Mouse (Mus musculus): ENCODE data around the gene Igf1r. TPM values are rescaled to one million over a fixed set of nuclear protein-coding genes. Genes with fewer than 3 reads are reported as not detected.
A peak's percentile ranks its signal among the peaks of the same experiment; 100 is the strongest.

The Igf1r gene
- polyA plus RNA-seq, 1 experiment from 2014 or later, result 47.2 TPM

- Histone ChIP-seq H3K4me1 (replicated peaks) (peaks cover 32% of the 10 kb centered on the region), H3K4me3 (replicated peaks) (no peak overlapping the region), H3K9me3 (0 out of 2 replicates have a peak, but pooled peaks cover 4% of the 10 kb centered on the region), H3K27me3 (no peaks in the 10 kb centered on the region), H3K9ac (replicated peaks) (no peak overlapping the region), H3K27ac (no peak overlapping the region), H3K36me3 (peaks cover 17% of the 10 kb centered on the region; the same call in 1 of the 2 replicates), H3K4me2 (no peak overlapping the region)
- no peak for ATAC-seq (ENCODE audit: insufficient number of reproducible peaks, insufficient read depth, low FRiP score, low TSS enrichment, low read depth)
- 94% methylated on average over 7 of the region's 7 CpGs for WGBS
Measured at GRCm38 (mm10) chr7:68097081-68097836, 144.6 kb downstream of the Igf1r start.

GRCm38 (mm10) chr7:68098098-68098497 lies 145.5 kb downstream of the Igf1r start:
- no peak overlapping the region for H3K27ac ChIP-seq
- no peak overlapping the region for H3K4me3 ChIP-seq (replicated peaks)
- H3K4me1 ChIP-seq (replicated peaks), result peaks cover 37% of the 10 kb centered on the region
- 94% methylated on average over 6 of the region's 6 CpGs for WGBS
- H3K36me3 ChIP-seq, result peaks cover 17% of the 10 kb centered on the region; the same call in 1 of the 2 replicates
- H3K4me2 ChIP-seq, result no peak overlapping the region
- ATAC-seq (ENCODE audit: insufficient number of reproducible peaks, insufficient read depth, low FRiP score, low TSS enrichment, low read depth), result no peak
- no peak overlapping the region for H3K9ac ChIP-seq (replicated peaks)
- H3K9me3 ChIP-seq, result 0 out of 2 replicates have a peak, but pooled peaks cover 4% of the 10 kb centered on the region
- H3K27me3 ChIP-seq, result no peaks in the 10 kb centered on the region

GRCm38 (mm10) chr7:68100388-68100787 lies 147.8 kb downstream of the Igf1r start:
- Histone ChIP-seq H3K4me2 (no peak overlapping the region), H3K9ac (replicated peaks) (no peak overlapping the region), H3K4me3 (replicated peaks) (no peak overlapping the region), H3K27ac (no peak overlapping the region), H3K36me3 (peaks cover 4% of the 10 kb centered on the region; the same call in 1 of the 2 replicates), H3K9me3 (no peaks in the 10 kb centered on the region), H3K27me3 (no peaks in the 10 kb centered on the region), H3K4me1 (replicated peaks) (peaks cover 51% of the 10 kb centered on the region)
- no peak for ATAC-seq (ENCODE audit: insufficient number of reproducible peaks, insufficient read depth, low FRiP score, low TSS enrichment, low read depth)
- WGBS, result 81% methylated on average over 10 of the region's 10 CpGs

- no peak for ATAC-seq (ENCODE audit: insufficient number of reproducible peaks, insufficient read depth, low FRiP score, low TSS enrichment, low read depth)
- Histone ChIP-seq H3K4me2 (peak overlapping the region; percentile 13), H3K4me3 (replicated peaks) (no peak overlapping the region), H3K36me3 (no peaks in the 10 kb centered on the region), H3K4me1 (replicated peaks) (peaks cover 44% of the 10 kb centered on the region), H3K9me3 (no peaks in the 10 kb centered on the region), H3K9ac (replicated peaks) (no peak overlapping the region), H3K27me3 (no peaks in the 10 kb centered on the region), H3K27ac (peak overlapping the region; percentile 69)
- 45% methylated on average over 15 of the region's 15 CpGs for WGBS
Measured at GRCm38 (mm10) chr7:68102456-68103177, 150.0 kb downstream of the Igf1r start.

GRCm38 (mm10) chr7:68103178-68103530 lies 150.5 kb downstream of the Igf1r start:
- peak overlapping the region; percentile 69 for H3K27ac ChIP-seq
- no peak overlapping the region for H3K9ac ChIP-seq (replicated peaks)
- H3K36me3 ChIP-seq, result no peaks in the 10 kb centered on the region
- H3K4me1 ChIP-seq (replicated peaks), result peaks cover 44% of the 10 kb centered on the region
- ATAC-seq (ENCODE audit: insufficient number of reproducible peaks, insufficient read depth, low FRiP score, low TSS enrichment, low read depth), result no peak
- WGBS, result 11% methylated on average over 2 of the region's 2 CpGs
- H3K9me3 ChIP-seq, result no peaks in the 10 kb centered on the region
- peak overlapping the region; percentile 13 for H3K4me2 ChIP-seq
- H3K4me3 ChIP-seq (replicated peaks), result no peak overlapping the region
- no peaks in the 10 kb centered on the region for H3K27me3 ChIP-seq

GRCm38 (mm10) chr7:68111532-68111931 lies 158.9 kb downstream of the Igf1r start:
- Histone ChIP-seq H3K36me3 (peaks cover 3% of the 10 kb centered on the region; the same call in 1 of the 2 replicates), H3K27me3 (no peaks in the 10 kb centered on the region), H3K9me3 (no peaks in the 10 kb centered on the region), H3K27ac (no peak overlapping the region), H3K4me2 (no peak overlapping the region), H3K4me3 (replicated peaks) (no peak overlapping the region), H3K9ac (replicated peaks) (no peak overlapping the region), H3K4me1 (replicated peaks) (peaks cover 48% of the 10 kb centered on the region)
- 90% methylated on average over 4 of the region's 4 CpGs for WGBS
- no peak for ATAC-seq (ENCODE audit: insufficient number of reproducible peaks, insufficient read depth, low FRiP score, low TSS enrichment, low read depth)

- no peak overlapping the region for H3K27ac ChIP-seq
- no peak overlapping the region for H3K9ac ChIP-seq (replicated peaks)
- WGBS, result 84% methylated on average over 8 of the region's 8 CpGs
- no peak overlapping the region for H3K4me2 ChIP-seq
- H3K36me3 ChIP-seq, result peaks cover 8% of the 10 kb centered on the region; the same call in 1 of the 2 replicates
- H3K4me1 ChIP-seq (replicated peaks), result peaks cover 53% of the 10 kb centered on the region
- no peaks in the 10 kb centered on the region for H3K9me3 ChIP-seq
- no peaks in the 10 kb centered on the region for H3K27me3 ChIP-seq
- H3K4me3 ChIP-seq (replicated peaks), result no peak overlapping the region
- no peak for ATAC-seq (ENCODE audit: insufficient number of reproducible peaks, insufficient read depth, low FRiP score, low TSS enrichment, low read depth)
Measured at GRCm38 (mm10) chr7:68112582-68112981, 160.0 kb downstream of the Igf1r start.

- no peak for ATAC-seq (ENCODE audit: insufficient number of reproducible peaks, insufficient read depth, low FRiP score, low TSS enrichment, low read depth)
- 7% methylated on average over 5 of the region's 5 CpGs for WGBS
- Histone ChIP-seq H3K27ac (peak overlapping the region; percentile 41; the same call in 1 of the 2 replicates), H3K9ac (replicated peaks) (no peak overlapping the region), H3K4me1 (replicated peaks) (peaks cover 69% of the 10 kb centered on the region), H3K4me2 (no peak overlapping the region), H3K36me3 (peaks cover 8% of the 10 kb centered on the region; the same call in 1 of the 2 replicates), H3K9me3 (no peaks in the 10 kb centered on the region), H3K4me3 (replicated peaks) (no peak overlapping the region), H3K27me3 (no peaks in the 10 kb centered on the region)
Measured at GRCm38 (mm10) chr7:68114364-68114763, 161.7 kb downstream of the Igf1r start.

GRCm38 (mm10) chr7:68114983-68115715 lies 162.5 kb downstream of the Igf1r start:
- H3K4me1 ChIP-seq (replicated peaks), result peaks cover 75% of the 10 kb centered on the region
- no peak for ATAC-seq (ENCODE audit: insufficient number of reproducible peaks, insufficient read depth, low FRiP score, low TSS enrichment, low read depth)
- no peak overlapping the region for H3K4me2 ChIP-seq
- peak overlapping the region; percentile 67 for H3K27ac ChIP-seq
- no peak overlapping the region for H3K9ac ChIP-seq (replicated peaks)
- no peak overlapping the region for H3K4me3 ChIP-seq (replicated peaks)
- peaks cover 8% of the 10 kb centered on the region; the same call in 1 of the 2 replicates for H3K36me3 ChIP-seq
- WGBS, result 58% methylated on average over 21 of the region's 21 CpGs
- H3K9me3 ChIP-seq, result no peaks in the 10 kb centered on the region
- no peaks in the 10 kb centered on the region for H3K27me3 ChIP-seq

GRCm38 (mm10) chr7:68117567-68117966 lies 164.9 kb downstream of the Igf1r start:
- Histone ChIP-seq H3K4me3 (replicated peaks) (no peak overlapping the region), H3K4me1 (replicated peaks) (peaks cover 69% of the 10 kb centered on the region)

GRCm38 (mm10) chr7:68117981-68118380 lies 165.4 kb downstream of the Igf1r start:
- peaks cover 65% of the 10 kb centered on the region for H3K4me1 ChIP-seq (replicated peaks)
- no peak overlapping the region for H3K4me3 ChIP-seq (replicated peaks)
- H3K27ac ChIP-seq, result peak overlapping the region; percentile 79
- H3K9ac ChIP-seq (replicated peaks), result no peak overlapping the region
- no peaks in the 10 kb centered on the region for H3K27me3 ChIP-seq
- WGBS, result 18% methylated on average over 2 of the region's 2 CpGs
- no peaks in the 10 kb centered on the region for H3K9me3 ChIP-seq
- ATAC-seq (ENCODE audit: insufficient number of reproducible peaks, insufficient read depth, low FRiP score, low TSS enrichment, low read depth), result no peak
- no peak overlapping the region for H3K4me2 ChIP-seq
- H3K36me3 ChIP-seq, result peaks cover 8% of the 10 kb centered on the region; the same call in 1 of the 2 replicates

More at GRCm38 (mm10) chr7:68117567-68117966, 164.9 kb downstream of the Igf1r start:
- no peak overlapping the region for H3K4me2 ChIP-seq
- peak overlapping the region; percentile 79 for H3K27ac ChIP-seq
- no peaks in the 10 kb centered on the region for H3K9me3 ChIP-seq
- WGBS, result 65% methylated on average over 5 of the region's 5 CpGs
- H3K27me3 ChIP-seq, result no peaks in the 10 kb centered on the region
- ATAC-seq (ENCODE audit: insufficient number of reproducible peaks, insufficient read depth, low FRiP score, low TSS enrichment, low read depth), result no peak
- H3K36me3 ChIP-seq, result peaks cover 8% of the 10 kb centered on the region; the same call in 1 of the 2 replicates
- H3K9ac ChIP-seq (replicated peaks), result no peak overlapping the region
